Mouse (Mus musculus): ENCODE measurements at regions not wholly inside any gene's neighbourhood (a gene's known extent, or its start where the extent isn't known, plus 50 kb on each side); places are given as distances from the start of the nearest gene placed in this dataset.

DNA sequence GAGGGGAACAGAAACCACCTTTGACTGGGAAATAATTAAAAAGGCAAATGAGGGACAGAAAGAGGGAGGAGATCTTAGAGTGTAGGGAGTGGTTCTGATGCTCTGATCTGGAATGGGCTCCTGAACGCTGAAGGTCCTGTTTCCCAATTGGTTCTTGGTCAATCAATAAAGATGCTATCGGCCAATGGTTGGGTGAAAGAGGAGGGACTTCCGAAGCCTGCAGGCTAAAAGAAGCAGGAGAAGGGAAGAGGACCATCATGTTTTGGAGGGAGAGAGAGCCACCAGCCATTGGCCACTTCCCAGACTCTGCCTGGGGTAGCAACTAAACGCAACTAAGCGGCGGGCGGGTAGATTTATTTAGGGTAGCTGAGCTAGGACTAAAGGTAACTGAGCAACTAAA, 53.4 kb upstream of the Mb21d2 start:
- WGBS: 79% methylated on average over 7 of the region's 7 CpGs
- no peak overlapping the region for H3K4me3 ChIP-seq (ENCODE audit: low read depth, low read length)

More for the DNA sequence above, 53.4 kb upstream of the Mb21d2 start:
- no peak; the same call in 1 of the 2 replicates for ATAC-seq (ENCODE audit: low FRiP score)
- Histone ChIP-seq H3K4me2 (replicated peaks; ENCODE audit: low read depth, low read length) (no peak overlapping the region), H3K36me3 (ENCODE audit: control insufficient read depth, insufficient read depth, low read length) (no peaks in the 10 kb centered on the region), H3K9ac (ENCODE audit: low read depth, low read length) (no peak overlapping the region), H3K9me3 (ENCODE audit: control insufficient read depth, low read length) (no peaks in the 10 kb centered on the region), H3K27ac (ENCODE audit: low read depth, low read length) (no peak overlapping the region), H3K27me3 (ENCODE audit: control insufficient read depth, insufficient read depth, low read length) (no peaks in the 10 kb centered on the region), H3K4me1 (replicated peaks; ENCODE audit: control insufficient read depth, insufficient read depth, low read length) (no peaks in the 10 kb centered on the region)
- peak; percentile 3 for DNase-seq (ENCODE audit: low spot score)

All from hindbrain, embryonic 11.5 days (tissue).